Mouse (Mus musculus) adrenal gland, postnatal 36 days (tissue): ENCODE measurements at regions not wholly inside any gene's neighbourhood (a gene's known extent, or its start where the extent isn't known, plus 50 kb on each side); places are given as distances from the start of the nearest gene placed in this dataset.
"Not testable (repeated sequence)": the region's sequence is repeated elsewhere in the genome, so short reads cannot be mapped to it uniquely, and the experiment has no call there.

Experiments used
- DNase-seq, 2 experiments: peaks; one replicate each; pipeline ENCODE4 v3.0.0; 2021; ENCODE audit warnings: mixed read lengths in 1 of 2

DNA sequence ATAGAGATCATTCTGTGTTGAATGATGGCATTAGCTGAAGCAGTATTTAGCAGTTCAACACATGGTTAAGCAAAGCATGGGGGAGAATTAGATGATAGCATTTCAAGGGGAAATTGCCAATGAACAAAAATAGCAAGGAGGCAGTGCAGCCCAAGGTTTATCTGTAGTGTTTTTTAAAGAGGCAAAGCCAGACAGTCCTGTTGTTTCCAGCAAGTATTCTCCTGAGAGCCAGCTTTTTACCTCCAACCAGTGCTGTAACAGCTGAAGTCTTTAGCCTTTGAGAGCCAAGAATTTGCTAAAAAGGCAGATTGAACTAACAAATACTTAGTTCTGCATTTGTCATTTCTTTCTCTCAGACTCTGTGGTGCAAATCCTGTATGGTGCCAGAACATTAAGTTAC is 305.1 kb upstream of the Arx start:
- no peak for DNase-seq

DNA sequence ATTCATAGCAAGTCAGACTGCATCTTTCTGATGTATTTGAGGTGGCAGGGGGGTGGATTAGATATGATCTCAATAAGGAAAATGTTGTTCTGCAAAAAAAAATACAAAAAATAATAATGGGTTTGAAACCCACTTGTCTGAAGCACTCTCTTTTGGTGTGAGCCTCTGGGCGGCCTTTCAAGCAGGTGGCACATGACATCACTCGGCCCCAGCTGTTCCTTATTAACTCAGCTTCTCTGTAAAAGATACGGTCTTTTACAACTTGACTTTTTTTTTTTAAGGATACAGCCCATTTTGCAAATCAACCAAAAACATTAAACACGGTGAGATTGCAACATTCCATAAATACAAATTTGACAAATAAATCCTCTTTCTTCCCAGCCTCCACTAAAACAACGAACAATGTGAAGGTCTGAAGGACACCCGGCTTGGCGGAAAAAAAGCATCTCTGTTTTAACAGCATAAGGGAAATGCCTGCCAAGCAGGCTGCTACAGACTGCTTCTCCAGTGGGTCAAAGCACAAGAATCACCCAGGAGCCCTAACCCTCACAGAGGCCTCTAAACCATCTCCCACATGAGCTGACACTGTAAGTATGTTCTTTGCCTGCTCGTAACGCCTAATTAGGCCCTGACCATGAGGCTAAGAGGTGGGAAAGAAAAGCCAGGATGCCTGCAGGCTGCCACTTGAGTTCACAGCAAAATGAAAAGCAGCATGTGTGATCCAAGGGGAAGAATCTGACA is 283.8 kb upstream of the Arx start:
- DNase-seq: no peak

DNA sequence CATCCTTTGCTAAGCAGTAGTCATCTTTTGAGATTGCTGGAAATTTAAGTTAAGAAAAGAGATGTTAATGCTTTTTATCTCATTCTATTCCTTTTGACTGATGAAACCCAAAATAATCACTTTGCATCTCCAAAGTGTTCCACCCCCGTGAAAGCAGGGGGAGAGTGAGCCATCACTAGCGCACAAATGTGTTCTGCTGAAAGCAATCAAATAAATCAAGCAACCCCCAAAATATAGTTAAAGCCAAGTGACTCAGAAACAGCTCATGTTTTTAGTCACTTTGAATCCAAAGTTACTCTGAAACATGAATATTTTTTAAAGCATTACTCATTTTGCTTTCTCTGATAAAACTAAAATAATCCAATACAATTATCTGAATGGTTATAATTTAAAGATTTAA is 279.6 kb upstream of the Arx start:
- no peak for DNase-seq

DNA sequence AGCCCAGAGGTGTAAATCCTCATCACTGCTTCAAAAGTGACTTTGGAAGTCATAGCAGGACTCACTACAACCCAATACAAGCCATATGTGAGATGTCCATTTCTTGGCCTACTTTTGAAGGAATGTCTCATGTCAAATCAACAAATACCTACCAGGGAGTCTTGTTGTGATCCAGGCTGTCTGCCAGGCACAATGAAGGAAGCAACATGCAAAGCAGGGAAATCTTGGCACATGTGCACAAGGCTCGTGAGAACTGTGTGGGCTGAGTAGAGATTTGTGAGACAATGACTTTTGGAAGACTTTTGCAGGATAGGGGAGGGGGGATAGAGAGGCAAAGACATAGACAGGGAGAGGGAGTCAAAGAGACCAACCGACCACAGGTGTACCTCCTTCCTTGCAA is 274.7 kb upstream of the Arx start:
- DNase-seq: no peak

DNA sequence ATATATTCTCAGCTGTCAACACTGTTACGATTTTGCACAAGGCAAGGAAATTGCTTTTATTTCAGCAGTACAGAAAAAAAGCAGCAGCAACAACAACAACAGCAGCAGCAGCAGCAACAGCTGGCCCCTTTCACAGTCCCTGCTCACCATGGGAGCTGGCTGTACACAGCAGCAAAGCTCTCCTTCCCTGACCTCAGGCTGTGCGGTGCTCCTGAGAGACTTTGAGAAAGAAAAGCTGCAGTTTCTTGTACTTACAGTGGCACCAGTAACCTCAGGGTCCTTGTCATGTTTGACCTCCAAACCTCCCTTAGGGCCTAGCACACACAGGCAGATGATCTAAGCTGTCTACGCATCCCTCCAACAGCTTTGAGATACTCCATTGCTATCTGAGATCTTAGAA is 269.9 kb upstream of the Arx start:
- no peak for DNase-seq

DNA sequence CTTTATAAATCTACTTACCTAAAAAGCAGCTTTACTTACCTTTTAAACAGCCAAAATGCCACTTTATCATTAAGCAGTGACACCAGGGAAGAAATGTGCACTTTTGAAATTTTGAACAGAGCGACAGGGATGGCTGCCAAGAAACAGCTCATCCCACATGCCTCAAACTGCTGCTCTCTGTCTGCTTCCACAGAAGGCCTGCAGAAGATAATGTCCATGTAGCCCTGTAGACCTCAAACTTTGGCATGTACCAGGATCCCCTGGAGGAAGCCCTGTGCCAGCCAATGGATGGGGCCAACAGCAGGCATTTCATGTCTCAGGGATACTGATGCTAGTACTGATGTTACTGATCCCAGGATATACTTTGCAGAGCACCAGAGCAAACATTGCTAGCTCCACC is 245.1 kb upstream of the Arx start:
- peak in 1 of 2 experiments; percentile 5 for DNase-seq

DNA sequence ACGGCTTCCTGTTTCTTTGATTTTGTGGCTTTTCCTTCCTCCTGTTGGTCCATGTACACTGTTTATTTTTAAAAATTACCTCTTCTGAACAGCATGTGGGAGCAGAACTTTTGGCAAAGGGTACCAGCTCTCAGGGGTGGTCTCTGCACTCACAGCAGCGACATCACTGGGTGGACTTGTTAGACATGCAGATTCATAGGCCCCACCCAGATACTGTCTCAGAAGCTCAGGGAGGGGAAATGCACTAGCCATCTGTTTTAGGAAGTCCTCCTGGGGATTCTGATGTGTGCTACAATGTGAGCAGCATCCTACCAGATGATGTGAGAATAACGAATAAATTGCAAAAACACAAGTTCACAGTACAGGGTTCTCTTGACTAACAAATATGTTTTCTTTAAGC is 243.5 kb upstream of the Arx start:
- no peak for DNase-seq

DNA sequence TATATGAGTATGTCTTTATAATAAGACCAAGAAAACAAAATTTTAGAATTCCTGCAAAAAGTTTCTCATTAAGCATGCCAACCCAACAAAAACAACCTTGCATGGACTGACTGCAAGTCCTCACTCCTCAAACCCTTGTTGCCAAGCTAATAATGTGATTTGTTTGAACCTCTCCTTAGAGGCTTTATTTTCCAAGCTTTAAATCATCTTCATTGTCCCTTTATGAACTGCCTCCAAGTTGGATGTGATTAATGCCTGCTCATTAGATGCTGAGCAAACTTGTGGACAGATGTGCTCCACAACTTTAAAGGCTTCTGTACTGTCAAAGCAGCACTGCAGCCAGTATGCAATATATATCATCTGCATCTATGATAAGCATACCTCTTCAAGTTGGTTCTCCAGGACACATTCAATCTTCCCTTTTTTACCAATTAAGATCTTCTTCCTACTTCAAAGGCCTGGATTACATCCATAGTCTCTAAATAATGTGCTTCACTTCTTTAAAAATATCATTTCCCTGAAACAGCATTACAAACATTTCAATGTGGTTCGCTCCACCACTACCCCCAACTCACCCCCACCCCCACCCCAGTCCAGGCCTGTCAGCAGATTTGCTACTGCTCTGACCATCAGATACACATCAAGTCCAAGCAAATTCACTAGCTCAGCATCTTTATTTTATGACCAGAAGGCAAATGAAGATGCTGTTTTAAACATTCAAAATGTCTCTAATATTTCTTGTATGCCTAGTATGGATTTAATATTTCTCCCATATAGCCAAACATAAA is 237.1 kb upstream of the Arx start:
- DNase-seq: no peak

DNA sequence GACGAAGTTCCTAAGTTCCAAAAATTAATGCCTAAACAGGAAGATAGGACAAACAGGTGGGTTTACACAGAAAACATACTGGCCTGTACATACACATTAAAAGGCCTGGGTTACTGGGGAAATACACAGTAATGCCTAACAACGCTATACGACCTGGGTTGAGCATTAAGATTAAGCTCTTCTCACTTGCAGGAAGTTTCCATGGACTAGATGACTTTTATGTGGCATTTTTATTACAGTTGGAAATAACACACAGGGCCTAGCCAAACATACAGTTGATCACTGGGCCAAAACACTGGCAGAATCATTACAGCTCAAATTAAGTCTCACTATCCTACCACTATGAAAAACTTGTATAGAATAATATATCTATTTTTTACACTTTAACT is 236.5 kb upstream of the Arx start:
- DNase-seq: no peak

DNA sequence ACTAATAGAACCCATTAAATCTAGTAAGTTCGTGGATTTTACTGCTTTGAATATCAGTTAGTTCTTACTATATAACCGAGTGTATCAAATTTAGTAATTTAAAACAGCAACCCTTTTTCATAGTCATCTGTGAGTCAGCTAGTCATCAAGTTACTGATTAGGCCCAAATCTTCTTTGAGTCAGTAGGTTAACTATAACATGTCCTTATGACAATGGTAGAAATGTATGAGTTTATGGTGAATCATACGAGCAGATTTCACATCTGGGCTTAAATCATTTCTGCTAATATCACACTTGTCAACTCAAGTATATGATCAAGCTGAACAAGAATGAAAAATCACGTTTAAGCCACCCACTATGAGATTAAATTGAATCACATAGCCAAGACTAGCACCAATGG is 226.7 kb upstream of the Arx start:
- DNase-seq: no peak

DNA sequence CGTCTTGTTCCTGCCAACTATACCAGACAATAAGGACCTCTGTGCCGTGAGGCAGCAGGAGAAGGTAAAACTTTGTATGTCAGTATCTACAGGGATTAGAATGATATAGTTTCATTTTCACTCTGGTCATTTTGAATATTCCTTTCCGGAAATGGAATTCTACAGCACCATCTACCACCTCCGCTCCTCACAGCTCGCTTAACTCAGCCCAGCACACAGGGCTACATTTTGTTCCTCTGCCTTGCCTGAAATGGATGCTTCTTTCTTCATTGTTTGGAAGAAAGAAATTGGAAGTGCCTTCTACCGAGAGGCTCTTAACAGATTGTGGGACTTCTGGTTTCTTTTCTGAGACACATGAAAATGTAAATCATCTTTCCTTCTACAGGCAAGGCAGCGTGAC is 217.4 kb upstream of the Arx start:
- peak in 1 of 2 experiments; percentile 3 for DNase-seq

DNA sequence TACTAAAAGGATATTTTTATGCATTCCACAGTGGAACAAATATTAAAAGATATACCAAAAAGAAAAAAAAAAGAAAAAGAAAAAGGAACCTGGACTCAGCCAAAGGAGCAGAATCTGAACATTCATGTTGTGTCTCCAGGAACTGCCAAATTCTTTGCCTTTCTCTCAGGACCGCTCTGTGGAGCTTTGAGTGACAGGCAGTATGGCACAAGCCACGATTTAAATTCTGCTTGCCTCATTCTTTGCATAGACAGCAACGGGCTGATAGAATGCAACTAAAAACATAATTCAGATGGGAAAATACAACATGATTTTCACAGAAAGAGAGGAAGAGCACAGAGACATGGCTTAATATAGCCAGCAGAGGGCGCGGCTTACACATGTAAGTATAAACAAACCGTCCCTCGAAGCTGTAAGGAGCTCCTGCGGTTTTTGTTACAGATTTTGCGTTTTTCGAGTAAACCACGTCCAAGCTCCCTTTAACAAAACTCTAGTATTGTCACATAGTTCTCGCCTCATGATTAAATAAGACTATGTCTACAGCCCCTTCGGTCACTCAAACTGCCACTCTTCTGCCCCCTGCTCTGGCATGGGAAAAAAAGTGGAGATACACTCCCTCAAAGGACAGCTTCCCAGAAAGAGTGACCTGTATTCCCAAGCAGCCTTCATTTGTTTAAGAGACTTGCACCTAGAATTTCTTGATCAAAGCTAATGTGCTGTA is 216.5 kb upstream of the Arx start:
- peak; percentile 46 to 59 for DNase-seq

DNA sequence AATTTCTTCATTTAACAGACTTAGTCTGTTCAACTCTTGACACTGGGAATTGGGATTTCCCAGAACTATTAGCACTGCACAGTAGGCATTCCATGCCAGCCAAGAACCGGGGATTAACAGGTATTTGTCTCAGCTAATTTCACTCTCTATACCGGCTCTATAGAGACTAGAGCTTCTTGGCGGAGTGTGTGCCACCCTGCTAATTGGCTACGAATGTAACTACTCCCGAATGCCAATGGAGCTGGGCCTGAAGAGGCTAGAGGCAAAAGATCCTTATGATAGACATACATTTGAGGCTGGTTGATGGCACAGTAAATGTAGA is 216.0 kb upstream of the Arx start:
- DNase-seq: no peak

DNA sequence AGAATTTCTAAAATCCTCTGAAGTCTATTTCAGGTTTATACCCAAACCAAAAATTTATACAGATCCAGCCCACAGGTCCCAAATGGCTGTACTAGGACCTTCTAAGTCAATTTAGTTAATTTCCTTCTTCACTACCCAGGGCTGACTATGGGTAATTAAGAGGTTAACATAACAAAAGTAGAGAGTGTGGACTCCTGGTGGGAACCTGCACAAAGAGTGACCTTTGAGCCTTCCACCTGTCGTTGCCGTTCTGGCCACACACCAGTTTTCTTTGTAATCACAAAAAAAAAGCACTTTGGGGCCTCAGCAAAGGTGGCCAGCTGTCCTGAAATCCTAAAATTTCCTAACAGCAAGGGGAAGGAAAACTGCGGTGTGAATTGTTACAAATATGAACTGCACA is 197.3 kb upstream of the Arx start:
- DNase-seq: no peak

DNA sequence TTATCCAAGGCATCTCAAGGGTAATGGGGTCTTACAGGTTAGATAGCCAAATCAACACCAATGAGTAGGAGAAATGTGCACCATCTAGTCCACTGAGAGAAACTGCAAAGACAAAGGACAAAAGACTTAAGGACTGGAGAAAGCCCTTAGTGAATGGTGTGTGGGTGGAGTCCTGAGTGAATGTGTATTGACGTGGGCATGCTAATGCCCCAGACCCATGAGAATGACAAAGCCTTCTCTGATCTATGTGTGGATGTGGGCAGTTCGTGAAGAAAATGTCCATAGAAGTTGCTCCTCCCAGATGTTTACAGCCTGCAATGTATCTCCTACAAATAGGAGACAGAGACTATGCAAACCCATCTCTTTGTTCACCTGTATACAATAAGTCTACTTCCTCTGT is 188.7 kb upstream of the Arx start:
- no peak for DNase-seq

DNA sequence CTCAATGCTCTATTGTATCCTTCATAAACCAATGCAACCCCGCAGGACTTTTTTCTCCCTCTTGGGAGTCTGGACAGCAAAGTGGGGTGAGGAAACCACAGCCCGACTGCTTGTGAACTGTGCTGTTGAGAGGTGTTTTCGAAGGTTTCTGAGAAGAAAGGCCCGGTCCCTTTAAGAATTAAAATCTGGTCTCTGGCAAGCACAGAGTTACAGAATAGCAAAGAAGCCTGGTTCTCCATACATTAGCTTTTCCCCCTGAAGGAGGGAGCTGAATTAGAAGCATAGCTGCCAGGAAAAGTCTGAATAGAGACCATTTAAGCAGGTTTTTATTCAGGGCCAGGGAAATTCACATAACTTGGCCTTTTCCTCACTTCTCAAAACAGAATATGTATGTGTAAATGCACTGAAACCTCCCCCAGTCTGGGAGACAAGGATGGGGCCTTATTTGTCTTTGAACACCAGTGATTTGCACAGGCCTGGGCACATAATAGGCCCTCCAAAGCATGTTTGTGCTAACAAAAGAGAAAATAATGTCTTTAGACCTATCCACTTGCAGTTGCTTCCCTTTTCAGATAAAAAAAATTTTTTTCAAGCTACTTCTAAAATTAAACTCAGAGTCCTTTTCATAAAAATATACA is 178.2 kb upstream of the Arx start:
- no peak for DNase-seq

DNA sequence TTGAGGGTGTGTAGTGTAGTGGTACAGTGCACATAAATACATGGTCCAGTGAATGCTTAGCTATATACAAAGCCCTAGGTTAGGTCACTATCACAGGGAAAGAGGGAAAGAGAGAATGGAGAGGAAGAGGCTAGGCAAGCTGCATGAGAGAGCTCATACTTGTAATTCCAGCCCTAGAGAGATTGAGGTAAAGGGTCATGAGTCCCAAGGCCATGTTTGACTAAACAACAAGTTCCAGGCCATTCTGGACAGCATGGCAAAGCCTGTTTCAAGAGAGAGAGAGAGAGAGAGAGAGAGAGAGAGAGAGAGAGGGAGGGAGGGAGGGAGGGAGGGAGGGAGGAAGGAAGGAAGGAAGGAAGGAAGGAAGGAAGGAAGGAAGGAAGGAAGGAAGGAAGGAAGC is 131.9 kb upstream of the Arx start:
- DNase-seq: not testable (repeated sequence)

DNA sequence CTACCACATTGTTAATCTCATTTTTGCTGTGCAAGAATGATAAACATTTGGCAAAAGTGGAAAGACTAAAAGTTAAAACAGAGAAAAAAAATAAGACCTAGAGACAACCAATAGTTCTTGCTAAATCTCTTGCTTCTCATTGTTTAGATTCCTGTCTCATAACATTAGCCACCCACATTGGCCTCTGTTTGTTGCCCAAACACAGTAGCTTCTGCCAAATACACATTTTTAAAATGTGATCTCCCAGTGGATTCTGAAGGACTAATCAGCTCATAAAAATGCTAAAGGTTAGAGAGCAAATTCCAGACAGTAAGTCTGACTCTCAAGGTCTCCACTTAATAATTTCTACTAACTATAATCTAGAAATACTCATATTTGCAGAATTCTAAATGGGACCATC is 127.1 kb upstream of the Arx start:
- peak in 1 of 2 experiments; percentile 2 for DNase-seq

DNA sequence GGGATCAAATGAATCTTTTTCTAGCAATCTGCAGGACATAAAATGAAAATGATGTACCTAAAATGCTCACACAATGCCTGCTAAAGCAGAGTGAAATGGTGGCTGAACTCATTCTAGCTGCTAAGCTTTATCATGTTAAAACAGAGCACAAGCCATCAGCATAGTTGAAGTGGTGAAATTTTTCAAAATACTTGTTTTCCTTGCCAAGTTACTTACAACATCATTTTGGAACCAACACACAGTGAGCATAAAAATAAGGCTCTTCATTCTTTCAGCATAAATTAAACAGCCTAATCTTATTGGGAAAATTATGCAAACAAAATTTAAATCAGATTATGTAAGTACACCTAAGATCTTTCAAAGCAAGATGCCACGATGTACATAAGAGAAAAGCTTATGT is 125.3 kb upstream of the Arx start:
- DNase-seq: no peak
